Mouse (Mus musculus) E14TG2a.4 (cell line): ENCODE results near the gene Cx3cl1.

Experiments
- CTCF ChIP-seq: conservative IDR thresholded peaks from 2 replicates; pipeline ENCODE4 v1.5.1; 2014; ENCODE audit warnings: low read length
- NANOG ChIP-seq: IDR thresholded peaks from 2 replicates; pipeline ENCODE4 v1.6.1; 2014; ENCODE audit warnings: borderline replicate concordance, low read length, mixed read lengths
- POU5F1 ChIP-seq: IDR thresholded peaks from 2 replicates; pipeline ENCODE4 v1.6.1; 2014; ENCODE audit warnings: low read length, borderline replicate concordance

GRCm38 (mm10) chr8:94817933-94818332, 46.1 kb downstream of the Cx3cl1 start:
- TF ChIP-seq CTCF (no peak), POU5F1 (no peak), NANOG (no peak)
